Mouse (Mus musculus) activated CD4-positive, CD25-positive, alpha-beta regulatory T cell, adult 4 months (primary cell): ENCODE data around the gene Actc1. TPM values are rescaled to one million over a fixed set of nuclear protein-coding genes. Genes with fewer than 3 reads are reported as not detected.

Experiments
- ATAC-seq: one replicate; pipeline ENCODE4 v1.8.0; 2017
- polyA plus RNA-seq, 2 experiments: library from polyadenylated mRNA; unstranded; fragments of 100-300 nt; shearing (Covaris generic); gene quantifications; one replicate each; pipeline ENCODE4 v1.2.1; 2017

The Actc1 gene
- polyA plus RNA-seq, 2 experiments from 2014 or later, result not detected

DNA sequence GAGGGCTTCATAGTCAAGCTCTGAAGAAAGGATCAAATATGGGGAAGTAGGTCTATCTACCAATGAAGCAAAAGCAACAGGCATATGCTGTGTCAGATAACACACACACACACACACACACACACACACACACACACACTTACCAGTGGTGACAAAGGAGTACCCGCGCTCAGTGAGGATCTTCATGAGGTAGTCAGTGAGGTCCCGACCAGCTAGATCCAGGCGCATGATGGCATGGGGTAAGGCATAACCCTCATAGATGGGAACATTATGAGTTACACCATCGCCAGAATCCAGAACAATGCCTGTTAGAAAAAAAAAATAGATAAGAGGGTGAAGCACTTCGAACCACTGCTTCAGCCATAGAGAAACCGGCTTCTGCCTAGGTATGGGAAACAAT is 4.0 kb downstream of the Actc1 start:
- ATAC-seq, result no peak

GRCm38 (mm10) chr2:114047960-114048611 is 5.3 kb downstream of the Actc1 start:
- no peak for ATAC-seq

- ATAC-seq, result no peak
Measured at GRCm38 (mm10) chr2:114046151-114046664, 7.1 kb downstream of the Actc1 start.

- ATAC-seq, result no peak
Measured at GRCm38 (mm10) chr2:114037926-114038325, 15.4 kb downstream of the Actc1 start.

- ATAC-seq, result no peak
Measured at GRCm38 (mm10) chr2:114032259-114032658, 21.1 kb downstream of the Actc1 start.

DNA sequence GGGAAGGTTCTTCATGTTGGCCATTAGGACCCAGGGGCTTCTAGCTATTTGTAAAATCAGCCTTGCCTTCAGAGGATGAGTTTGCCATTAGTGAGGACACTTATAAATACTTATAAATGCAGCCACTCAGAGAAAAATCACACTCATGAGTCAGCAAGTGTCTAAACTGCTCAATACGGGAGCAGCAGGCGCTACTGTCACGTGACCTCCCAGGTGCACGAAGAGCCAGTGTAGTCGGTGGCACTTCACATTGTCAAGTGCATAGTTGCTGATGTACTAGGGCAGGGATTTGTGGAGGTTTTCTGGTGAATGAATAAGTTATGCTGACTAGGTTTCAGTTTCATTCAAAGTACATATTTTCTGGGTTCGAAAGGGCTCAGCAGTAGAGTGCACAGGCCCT is 30.0 kb downstream of the Actc1 start:
- ATAC-seq, result no peak

DNA sequence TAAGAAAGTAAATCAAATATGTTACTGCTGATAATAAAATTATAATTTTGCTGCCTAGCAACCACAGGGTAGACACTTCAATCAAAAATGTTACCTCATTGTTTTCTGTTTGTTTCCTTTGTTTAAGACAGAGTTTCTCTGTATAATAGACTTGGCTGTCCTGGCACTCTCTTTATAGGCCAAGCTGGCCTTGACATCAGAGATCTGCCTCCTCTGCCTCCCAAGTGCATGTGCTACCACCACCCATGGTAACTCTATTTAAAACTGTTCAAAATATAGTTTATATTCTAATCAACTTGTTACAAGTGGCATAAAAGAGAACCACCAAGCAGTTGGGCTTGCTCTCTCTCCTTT is 33.2 kb downstream of the Actc1 start:
- no peak for ATAC-seq

DNA sequence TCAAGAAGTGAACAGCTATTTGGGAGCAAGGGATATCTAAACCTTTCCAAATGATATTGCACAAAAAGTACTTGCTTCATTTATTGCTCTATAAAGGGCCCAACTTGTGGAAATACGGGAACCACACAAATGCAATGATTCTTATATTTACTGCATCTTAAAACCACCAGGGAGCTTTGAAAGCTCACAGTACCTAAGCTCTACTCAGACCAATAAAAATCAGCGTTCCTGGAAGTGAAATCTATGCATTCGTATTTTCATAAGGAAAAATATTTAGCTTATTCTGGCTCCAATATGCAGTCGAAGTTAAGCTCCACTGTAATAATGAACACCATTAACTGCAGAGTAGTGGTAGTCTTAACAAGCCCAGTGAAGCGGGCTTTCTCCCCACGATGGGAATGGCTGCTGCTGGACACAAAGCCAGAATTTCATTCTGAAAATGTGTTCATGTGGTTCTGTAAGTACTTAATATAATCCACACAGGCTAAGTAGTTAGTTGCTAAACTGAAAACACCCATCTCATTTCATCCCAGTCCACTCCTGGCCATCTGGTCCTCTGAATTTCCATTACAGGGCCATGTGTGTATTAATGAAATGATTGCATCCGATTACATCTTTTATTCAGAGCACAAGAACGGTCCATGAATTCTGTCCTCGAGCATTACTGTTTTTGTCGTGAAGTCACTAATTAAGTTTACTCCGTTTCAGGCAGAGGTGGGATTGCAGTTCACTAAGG is 33.7 kb downstream of the Actc1 start:
- no peak for ATAC-seq

- ATAC-seq, result no peak
Measured at GRCm38 (mm10) chr2:114018136-114018535, 35.2 kb downstream of the Actc1 start.

- no peak for ATAC-seq
Measured at GRCm38 (mm10) chr2:114014839-114015238, 38.5 kb downstream of the Actc1 start.

GRCm38 (mm10) chr2:114013846-114014245 is 39.5 kb downstream of the Actc1 start:
- no peak for ATAC-seq

GRCm38 (mm10) chr2:114013295-114013771 is 40.0 kb downstream of the Actc1 start, which contains the start of gene Gjd2:
TSS of gene Gjd2 (minus strand) at chr2:114013619.
- no peak for ATAC-seq

DNA sequence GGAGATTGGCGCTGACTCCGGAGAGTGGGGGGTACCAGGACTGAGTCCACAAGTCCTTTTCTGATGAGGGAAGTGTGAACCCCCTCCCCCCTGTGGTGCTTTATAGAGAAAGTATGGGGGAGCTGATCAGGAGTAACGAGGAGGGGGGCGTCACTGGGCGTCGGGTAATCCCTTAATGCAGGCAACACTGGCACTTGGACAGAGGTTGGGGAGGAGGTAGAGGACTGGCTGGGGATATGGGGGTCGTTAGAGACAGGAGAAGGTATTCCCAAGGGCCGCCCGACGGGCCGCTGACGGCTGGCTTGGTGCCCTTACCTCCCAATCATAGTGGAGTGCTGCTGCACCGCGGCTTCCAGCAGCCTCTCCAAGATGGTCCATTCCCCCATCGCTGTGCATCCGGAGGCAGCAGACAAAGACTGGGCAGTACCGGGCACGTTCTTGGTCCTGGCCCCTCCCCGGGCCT is 40.6 kb downstream of the Actc1 start:
- no peak for ATAC-seq

DNA sequence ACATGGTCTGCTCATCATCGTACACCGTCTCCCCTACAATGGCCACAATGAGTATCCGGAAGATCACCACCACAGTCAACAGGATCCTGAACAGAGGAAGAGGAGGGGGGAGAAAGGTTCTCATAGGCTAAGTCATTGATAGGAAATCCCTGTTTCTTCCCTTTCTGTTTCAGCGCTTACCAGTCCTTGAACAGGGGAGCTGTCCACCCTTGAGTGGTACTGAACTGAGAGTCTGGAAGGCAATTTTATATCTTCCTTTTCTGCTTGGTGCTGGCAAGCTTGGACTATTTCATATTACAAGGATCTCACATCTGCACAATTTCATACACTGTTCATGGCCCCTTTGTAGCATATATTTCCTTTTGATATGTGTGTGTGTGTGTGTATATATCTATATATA is 41.5 kb downstream of the Actc1 start:
- ATAC-seq, result no peak

GRCm38 (mm10) chr2:114008321-114008720 is 45.0 kb downstream of the Actc1 start:
- ATAC-seq, result no peak

DNA sequence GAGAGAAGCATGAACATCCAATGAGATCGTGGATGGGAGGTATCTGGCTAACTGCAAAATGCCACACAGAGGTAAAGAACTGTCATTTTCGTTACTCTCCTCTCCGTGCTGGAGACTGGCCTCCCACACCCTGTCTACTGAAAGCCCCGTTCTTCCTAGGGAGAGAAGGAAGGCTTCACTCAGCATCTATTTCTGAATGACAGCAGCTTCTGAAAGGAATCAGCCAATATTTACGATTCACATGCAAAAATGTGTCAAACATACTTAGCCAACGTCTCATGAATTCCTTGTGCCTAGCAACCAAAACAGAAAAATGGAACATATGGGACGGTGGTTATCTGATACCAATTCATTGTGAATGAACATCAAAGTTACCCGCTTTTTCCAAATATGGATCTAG is 55.9 kb downstream of the Actc1 start:
- no peak for ATAC-seq

Other genes with a start within 250 kb of the Actc1 start
- 1 to 10 TPM; 4.1 to 5.6 TPM for gene Scg5, start 224.4 kb downstream of the Actc1 start, polyA plus RNA-seq
- 1 to 10 TPM; 4.5 to 7.5 TPM for gene Arhgap11a, start 204.9 kb downstream of the Actc1 start, polyA plus RNA-seq
- not detected for gene Gjd2, start 39.9 kb downstream of the Actc1 start, polyA plus RNA-seq
- 10 to 100 TPM; 37.1 to 43.7 TPM for gene Aqr, start 133.5 kb upstream of the Actc1 start, polyA plus RNA-seq
- gene Zfp770, start 147.9 kb upstream of the Actc1 start, polyA plus RNA-seq, result 1 to 10 TPM; 1.9 to 2.2 TPM